Mouse (Mus musculus) layer of hippocampus, adult 2 months (tissue): ENCODE measurements around the gene Zcchc8. TPM values are rescaled to one million over a fixed set of nuclear protein-coding genes. Genes with fewer than 3 reads are reported as not detected.

ENCODE experiments used
- DNase-seq, 2 experiments: peaks; one replicate each; pipeline ENCODE4 v3.0.0; 2022; ENCODE audit warnings: low spot score in 2 of 2
- H3K27ac ChIP-seq: fragments of 200-600 bp; 2 replicates; pipeline ENCODE4 v1.8.1; 2022
- H3K4me3 ChIP-seq: fragments of 200-600 bp; 2 replicates; pipeline ENCODE4 v1.8.1; 2022; ENCODE audit warnings: mild to moderate bottlenecking
- CTCF ChIP-seq: fragments of 200-600 bp; conservative IDR thresholded peaks from 2 replicates; pipeline ENCODE4 v1.8.1; 2022; ENCODE audit warnings: antibody characterized with exemption, mild to moderate bottlenecking, moderate library complexity
- total RNA-seq, 2 experiments: library from RNA; stranded (reverse); gene quantifications; 2 replicates each; pipeline ENCODE4 v1.2.3; 2021

Gene Zcchc8
- total RNA-seq, 2 experiments from 2014 or later: 54.4 to 56.0 TPM

- TF ChIP-seq CTCF: no peak
- Histone ChIP-seq H3K4me3 (no peak overlapping the region), H3K27ac (peak overlapping the region; percentile 61; the same call in 1 of the 2 replicates)
- no peak for DNase-seq
Observed at GRCm38 (mm10) chr5:123679546-123680263, 41.2 kb downstream of the Zcchc8 start.

GRCm38 (mm10) chr5:123679106-123679505 is 41.8 kb downstream of the Zcchc8 start:
- peak overlapping the region; percentile 2; the same call in 1 of the 2 replicates for H3K27ac ChIP-seq
- TF ChIP-seq CTCF: peak; percentile 34
- DNase-seq: no peak
- H3K4me3 ChIP-seq: no peak overlapping the region

GRCm38 (mm10) chr5:123675717-123676116 is 45.2 kb downstream of the Zcchc8 start:
- Histone ChIP-seq H3K4me3 (no peak overlapping the region), H3K27ac (peak overlapping the region; percentile 55)
- no peak for DNase-seq
- no peak for TF ChIP-seq CTCF

- no peak for TF ChIP-seq CTCF
- peak overlapping the region; percentile 55 for H3K27ac ChIP-seq
Observed at GRCm38 (mm10) chr5:123675221-123675620, 45.7 kb downstream of the Zcchc8 start.

GRCm38 (mm10) chr5:123671473-123671820 is 49.5 kb downstream of the Zcchc8 start:
- Histone ChIP-seq H3K27ac (peak overlapping the region; percentile 36; the same call in 1 of the 2 replicates), H3K4me3 (no peak overlapping the region)
- TF ChIP-seq CTCF: no peak
- no peak for DNase-seq

More at GRCm38 (mm10) chr5:123675221-123675620, 45.7 kb downstream of the Zcchc8 start:
- H3K4me3 ChIP-seq: no peak overlapping the region
- no peak for DNase-seq

- no peak for TF ChIP-seq CTCF
- peak overlapping the region; percentile 36; the same call in 1 of the 2 replicates for H3K27ac ChIP-seq
- no peak for DNase-seq
- H3K4me3 ChIP-seq: no peak overlapping the region
Observed at GRCm38 (mm10) chr5:123670800-123671472, 50.0 kb downstream of the Zcchc8 start.

- no peak overlapping the region for H3K4me3 ChIP-seq
- peak overlapping the region; percentile 36; the same call in 1 of the 2 replicates for H3K27ac ChIP-seq
- TF ChIP-seq CTCF: no peak
- no peak for DNase-seq
Observed at GRCm38 (mm10) chr5:123669991-123670799, 50.7 kb downstream of the Zcchc8 start.

- DNase-seq: no peak
- no peak for TF ChIP-seq CTCF
- no peak overlapping the region for H3K27ac ChIP-seq
- H3K4me3 ChIP-seq: no peak overlapping the region
Observed at GRCm38 (mm10) chr5:123667915-123668314, 53.0 kb downstream of the Zcchc8 start.

- DNase-seq: no peak
- no peak; the same call in 1 of the 2 replicates for TF ChIP-seq CTCF
- Histone ChIP-seq H3K4me3 (no peak overlapping the region), H3K27ac (no peak overlapping the region)
Observed at GRCm38 (mm10) chr5:123665956-123666355, 54.9 kb downstream of the Zcchc8 start.

GRCm38 (mm10) chr5:123664329-123664728 is 56.6 kb downstream of the Zcchc8 start:
- H3K27ac ChIP-seq: no peak overlapping the region
- no peak for DNase-seq
- H3K4me3 ChIP-seq: no peak overlapping the region
- no peak for TF ChIP-seq CTCF

GRCm38 (mm10) chr5:123662059-123662458 is 58.8 kb downstream of the Zcchc8 start:
- Histone ChIP-seq H3K4me3 (no peak overlapping the region; the same call in 1 of the 2 replicates), H3K27ac (peak overlapping the region; percentile 75)
- DNase-seq: no peak
- TF ChIP-seq CTCF: no peak

GRCm38 (mm10) chr5:123661602-123662001 is 59.3 kb downstream of the Zcchc8 start:
- no peak for TF ChIP-seq CTCF
- no peak for DNase-seq
- Histone ChIP-seq H3K27ac (peak overlapping the region; percentile 75), H3K4me3 (no peak overlapping the region)

GRCm38 (mm10) chr5:123657651-123658050 is 63.2 kb downstream of the Zcchc8 start:
- DNase-seq: no peak
- no peak for TF ChIP-seq CTCF

More at GRCm38 (mm10) chr5:123657651-123658050, 63.2 kb downstream of the Zcchc8 start:
- no peak overlapping the region for H3K27ac ChIP-seq
- no peak overlapping the region for H3K4me3 ChIP-seq
